Mouse (Mus musculus): Measurements from ENCODE around the gene Ammecr1.

The Ammecr1 gene

DNA sequence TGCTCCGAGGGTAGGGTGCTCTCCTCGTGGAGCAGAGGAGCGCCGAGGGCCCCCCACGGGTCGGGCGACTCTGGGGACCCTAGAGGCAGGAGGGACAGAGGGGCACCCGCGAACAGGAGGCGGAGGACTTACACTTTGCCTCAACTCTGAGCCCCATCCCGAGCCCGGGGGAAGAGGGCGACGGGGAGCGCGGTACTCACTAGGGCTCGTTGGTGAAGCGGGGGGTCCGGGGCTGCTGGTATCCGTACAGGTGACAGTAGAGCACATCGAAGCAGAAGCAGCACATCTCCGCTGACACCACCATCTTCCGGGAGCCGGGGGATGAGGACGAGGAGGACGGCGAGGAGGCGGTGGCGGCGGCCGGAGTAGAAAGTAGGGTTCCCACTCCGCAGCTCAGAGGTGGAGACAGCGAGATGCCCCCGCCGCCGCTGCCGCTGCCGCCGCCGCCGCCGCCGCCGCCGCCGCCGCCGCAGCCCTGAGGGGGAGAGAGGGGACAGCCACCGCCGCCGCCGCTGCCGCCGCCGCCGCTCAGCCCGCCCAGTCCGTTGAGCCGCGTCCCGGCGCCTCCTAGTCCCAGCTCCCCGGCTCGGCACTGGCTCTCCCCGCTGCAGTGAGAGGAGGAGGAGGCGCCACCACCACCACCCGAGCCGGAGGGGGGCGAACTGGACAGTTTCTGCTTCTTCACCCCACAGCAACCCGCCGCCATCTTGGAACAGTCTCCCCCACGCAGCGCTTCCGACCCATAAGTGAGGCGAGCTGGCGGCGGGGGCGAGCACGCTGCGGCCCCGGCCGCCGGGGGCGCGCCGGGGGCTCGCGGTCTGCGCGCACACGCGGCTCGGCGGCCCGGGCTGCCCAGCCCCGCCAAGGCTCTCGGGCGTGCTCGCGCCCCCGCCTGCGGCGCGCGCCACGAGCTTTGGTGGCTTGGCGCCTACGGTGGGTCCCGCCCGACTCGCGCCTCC, at the start of gene Ammecr1:
Ammecr1 (minus strand) TSS at position 721 of the 959 bp plus-strand sequence.
- DNase-seq (ENCODE audit: low read depth, low spot score) = peak; percentile 80

DNA sequence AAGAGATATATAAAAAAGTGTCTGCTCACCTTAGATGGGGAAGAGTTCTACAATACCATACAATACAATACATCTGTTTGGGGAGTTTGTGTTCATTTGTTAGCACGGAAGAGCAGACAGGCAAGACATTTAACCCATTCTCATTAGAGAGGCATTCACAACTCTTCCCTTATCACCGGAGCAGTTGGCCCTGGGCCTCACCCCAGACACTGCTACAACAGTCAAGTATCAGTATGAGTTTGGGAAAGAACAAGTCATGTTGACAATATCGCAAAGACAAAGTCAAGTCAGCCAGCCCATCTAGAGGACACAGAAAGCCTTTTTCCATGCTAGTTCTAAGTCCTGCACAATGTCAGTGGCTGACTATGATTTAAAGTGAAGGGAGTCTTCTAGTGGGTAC, 47.6 kb upstream of the Ammecr1 start:
- DNase-seq (ENCODE audit: low read depth, low spot score) = no peak

DNA sequence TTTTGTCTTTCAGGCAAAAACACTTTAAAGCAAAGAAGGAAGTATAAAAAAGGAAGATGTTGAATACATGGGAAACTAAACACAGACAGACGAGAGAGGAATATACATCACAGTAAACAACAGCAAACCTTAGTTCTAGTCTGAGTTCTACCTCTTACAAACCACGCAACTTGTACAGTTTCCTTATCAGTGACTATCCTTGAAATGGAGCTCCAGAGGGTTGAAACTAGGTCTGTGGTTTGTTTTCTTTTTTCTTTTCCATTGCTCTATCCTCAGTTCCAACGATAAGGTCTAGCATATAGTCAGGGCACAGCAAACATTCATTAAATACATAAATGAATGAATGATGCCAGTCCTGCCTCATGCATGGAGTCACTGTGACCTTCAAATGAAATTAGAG, 45.8 kb upstream of the Ammecr1 start:
- DNase-seq (ENCODE audit: low read depth, low spot score) = no peak

DNA sequence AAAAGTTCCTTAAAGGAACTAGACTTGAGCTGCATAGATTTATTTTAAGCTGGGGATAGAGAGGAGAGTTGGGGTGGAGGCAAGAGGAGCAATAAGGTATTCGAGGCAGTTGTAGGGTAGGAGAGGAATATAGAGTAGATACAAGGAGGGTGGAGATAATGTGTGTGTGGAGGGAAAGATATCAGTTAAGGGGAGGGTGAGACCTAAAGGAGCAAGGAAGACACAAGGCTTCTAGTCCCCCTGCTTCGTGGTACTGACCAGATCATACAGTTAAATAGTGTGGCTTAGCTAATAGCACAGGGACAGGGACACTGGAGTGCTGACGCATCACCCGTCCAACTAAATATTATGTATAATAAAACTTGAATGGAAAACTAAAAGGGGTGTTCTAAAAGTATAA, 45.3 kb upstream of the Ammecr1 start:
- no peak for DNase-seq (ENCODE audit: low read depth, low spot score)

DNA sequence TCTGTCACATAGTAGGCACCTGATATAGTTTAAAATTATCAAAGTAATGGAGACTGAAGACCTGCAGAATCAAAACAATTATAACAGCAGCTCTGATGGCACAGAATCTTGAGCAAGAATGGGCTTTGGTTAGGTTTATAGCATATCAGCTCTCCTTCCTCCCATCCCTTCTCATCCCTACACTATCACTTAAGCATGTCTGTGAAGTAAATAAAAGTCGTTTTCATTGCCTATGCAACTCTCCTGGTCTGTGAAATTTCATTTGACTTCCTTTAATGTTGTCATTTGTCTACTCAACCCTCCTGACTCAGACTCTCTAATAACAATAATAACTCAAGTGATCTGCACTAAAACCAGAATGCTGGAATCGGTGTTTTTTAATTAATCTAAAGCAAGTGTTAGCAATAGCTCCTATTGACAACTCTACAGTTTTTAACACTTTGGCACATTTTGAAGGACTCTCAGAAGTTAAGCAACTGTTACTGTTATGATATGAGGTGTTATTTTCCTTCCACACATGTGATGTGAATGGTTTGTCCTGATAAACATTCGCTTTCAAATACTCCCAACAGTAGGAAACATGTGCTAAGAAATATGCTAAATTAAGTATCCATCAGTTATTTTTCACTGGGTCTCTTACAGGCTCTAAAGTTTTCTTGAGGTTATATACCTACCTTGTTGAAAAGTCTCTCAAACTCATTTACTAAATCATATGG, 37.8 kb upstream of the Ammecr1 start:
- DNase-seq (ENCODE audit: low read depth, low spot score) = no peak

DNA sequence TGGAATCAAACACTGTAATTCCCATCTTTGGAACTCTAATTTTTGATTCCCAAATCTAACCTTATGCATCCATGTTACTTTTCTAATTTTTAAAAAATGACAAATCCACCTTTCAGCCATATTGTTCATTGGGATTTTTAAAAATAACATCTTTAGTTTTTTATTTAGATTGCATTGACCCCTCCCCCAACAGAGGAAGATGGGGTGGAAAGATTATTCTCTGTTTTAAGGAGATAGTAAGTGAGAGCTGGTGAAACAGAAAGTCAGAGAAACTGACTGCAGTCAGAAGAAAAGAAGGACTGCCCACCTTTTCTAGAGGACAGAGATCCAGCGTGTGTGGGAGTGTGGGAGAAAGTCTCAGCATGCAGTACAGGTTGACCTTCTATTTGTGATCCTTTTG, 30.7 kb upstream of the Ammecr1 start:
- no peak for DNase-seq (ENCODE audit: low read depth, low spot score)

DNA sequence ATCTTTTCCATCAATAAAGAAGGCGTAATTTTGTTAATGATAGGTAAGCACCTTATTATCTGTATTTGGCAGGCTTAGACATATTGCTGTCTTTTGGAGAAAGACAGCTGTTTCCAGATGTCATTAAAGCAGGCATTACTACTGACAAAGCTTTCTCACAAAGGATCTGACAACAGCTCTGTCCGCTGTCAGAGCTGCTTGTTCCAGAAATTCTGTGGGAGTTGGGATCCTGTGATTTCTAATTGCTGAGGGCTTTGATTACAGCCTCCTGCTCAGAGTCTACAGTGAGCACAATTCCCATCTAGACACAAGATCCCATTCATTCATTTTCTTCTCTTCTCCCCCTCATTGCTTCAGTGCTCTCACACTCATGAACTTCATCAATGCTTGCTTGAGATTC, 28.0 kb upstream of the Ammecr1 start:
- no peak for DNase-seq (ENCODE audit: low read depth, low spot score)

DNA sequence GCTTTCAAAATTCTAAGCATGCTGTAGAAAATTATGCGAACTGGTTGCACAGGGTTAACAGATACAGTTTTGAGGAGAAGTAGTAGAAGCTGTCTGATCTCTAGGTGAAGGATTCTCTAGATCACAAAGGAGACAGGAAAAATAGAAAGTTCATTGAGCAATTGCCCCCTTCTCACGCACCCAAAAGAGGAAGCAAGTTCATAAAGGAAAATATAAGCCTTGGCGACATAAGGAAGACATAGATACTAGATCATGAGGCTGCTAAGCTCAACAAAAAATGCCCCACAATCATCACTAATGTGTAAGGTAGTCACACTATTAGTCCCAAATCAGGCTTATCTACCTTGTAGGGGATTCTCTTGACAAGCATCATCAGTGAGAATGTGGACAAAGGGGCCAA, 17.6 kb upstream of the Ammecr1 start:
- no peak for DNase-seq (ENCODE audit: low read depth, low spot score)

DNA sequence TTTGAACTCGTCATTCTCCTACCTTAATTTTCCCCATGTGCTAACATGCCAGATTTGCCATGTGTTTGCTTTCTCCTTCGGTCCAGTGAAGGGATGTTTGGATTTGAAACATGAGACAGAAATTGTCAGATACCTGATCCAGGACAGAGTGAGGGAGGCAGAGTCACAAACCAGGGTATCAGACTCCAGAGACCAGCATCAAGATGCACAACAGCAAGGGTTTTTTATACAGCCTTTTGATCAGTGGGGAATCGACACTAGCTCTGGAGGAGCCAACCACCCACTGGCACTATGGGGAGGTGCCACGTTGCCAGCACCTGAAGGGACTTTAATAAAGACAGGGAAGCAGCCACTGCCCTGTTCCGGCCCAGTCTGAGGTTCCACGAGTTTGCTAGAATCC, 17.1 kb upstream of the Ammecr1 start:
- DNase-seq (ENCODE audit: low read depth, low spot score) = no peak

DNA sequence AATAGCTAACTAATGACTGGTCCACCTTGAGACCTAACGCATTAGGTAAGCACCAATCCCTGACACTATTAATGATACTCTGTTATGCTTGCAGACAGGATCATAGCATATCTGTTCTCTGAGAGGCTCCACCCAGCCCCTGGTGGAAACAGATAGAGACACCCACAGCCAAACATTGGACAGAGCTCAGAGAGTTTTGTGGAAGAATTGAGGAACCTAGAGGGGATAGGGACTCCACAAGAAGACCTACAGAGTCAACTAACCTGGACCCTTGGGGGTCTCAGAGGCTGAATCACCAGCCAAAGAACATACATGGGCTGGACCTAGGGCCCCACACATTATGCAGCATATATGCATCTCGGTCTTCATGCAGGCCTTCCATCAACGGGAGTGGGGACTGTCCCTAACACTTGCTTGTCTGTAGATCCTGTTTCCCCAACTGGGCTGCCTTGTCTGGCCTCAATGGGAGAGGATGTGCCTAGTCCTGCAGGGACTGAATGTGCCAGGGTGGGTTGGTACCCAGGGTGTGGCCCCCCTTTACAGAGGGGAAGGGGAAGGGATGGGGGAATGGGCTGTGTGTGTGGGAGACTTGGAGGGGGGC, 15.1 kb upstream of the Ammecr1 start:
- no peak for DNase-seq (ENCODE audit: low read depth, low spot score)

DNA sequence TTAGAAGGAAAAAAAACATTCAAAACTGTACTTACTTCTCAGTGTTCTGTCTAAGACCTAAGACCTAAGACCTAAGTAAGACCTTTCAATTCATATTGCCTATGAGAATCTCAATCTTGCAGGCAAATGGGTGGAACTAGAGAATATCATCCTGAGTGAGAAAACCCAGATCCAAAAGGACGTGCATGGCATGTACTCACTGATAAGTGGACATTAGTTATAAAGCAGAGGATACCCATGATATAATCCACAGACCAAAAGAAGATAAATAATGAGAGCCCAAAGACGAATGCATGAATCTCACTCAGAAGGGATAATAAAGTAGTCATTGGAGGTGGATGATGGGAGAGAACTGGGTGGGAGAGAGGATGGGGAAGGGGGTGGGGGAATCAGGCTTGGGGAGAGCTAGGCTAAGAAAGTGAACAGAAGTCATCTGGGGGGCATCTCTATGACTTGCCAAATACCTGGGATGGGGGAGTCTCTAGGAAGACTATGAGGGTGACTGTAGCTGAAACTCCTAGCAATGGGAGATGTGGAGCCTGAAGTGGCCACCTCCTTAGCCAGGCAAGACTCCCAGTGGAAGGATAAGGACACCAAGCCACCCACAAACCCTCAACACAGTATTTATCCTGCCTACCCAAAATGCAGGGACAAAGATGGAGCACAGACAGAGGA, 14.5 kb upstream of the Ammecr1 start:
- DNase-seq (ENCODE audit: low read depth, low spot score) = no peak

DNA sequence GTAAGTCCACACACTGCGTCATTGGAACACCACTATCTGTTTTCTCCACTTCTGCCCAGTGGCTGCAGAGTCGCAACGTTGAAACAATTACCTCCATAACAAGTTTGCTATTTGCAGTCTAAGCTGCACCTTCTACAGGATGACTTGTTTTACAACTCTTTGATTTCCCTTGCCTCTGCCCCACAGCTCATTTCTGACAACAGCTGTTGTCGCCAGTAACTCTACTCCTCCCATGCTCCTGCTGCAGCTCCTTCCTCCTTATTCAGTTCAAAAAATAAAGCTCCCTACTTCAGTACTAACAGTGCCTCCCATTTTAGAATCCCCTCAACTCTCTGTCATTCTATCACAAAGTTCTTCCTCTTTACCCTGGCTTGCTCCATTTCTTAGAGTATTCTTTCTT, 12.7 kb upstream of the Ammecr1 start:
- DNase-seq (ENCODE audit: low read depth, low spot score) = no peak

DNA sequence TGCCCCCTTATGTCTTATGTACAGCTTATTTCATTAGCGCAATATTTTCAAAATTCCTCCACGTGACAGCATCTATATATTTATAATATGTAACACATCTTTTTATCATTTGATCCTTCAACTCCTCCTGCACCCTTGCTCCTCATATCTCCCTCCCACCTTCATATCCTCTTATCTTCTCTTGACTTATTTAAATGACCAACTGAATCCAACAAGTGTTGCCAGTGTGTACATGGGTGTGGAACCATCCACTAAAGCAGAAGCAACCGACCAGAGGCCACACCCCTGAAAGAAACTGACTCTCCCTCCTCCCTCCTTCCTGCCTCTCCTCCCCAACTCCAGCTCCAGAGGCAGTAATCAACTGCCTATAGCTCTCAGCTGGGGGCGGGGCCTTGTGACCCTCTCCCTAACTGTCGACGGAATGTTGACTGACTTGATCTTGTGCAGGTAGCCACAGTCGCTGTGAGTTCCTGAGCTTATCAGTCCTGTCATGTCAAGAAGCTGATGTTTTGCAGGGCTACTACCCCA, 6.0 kb upstream of the Ammecr1 start:
- peak; percentile 4 for DNase-seq (ENCODE audit: low read depth, low spot score)

DNA sequence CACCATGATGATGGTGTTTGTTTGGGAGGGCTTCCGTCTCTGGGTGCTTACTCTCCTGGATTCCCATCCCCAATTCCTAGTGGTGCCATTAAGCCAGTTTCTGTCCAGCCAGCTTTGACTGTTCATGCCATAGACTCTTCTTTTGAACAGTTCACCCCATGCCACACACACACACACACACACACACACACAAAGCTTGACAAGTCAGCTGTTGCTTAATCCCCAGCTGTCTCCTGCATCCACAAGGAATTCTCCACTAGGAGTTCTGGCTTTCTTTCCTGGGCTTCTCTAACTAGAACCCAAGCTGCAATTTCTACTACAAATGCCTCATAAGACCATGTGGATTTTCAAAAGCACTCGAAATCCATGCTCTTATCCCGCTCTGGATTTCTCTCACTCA, 5.2 kb upstream of the Ammecr1 start:
- DNase-seq (ENCODE audit: low read depth, low spot score) = no peak

DNA sequence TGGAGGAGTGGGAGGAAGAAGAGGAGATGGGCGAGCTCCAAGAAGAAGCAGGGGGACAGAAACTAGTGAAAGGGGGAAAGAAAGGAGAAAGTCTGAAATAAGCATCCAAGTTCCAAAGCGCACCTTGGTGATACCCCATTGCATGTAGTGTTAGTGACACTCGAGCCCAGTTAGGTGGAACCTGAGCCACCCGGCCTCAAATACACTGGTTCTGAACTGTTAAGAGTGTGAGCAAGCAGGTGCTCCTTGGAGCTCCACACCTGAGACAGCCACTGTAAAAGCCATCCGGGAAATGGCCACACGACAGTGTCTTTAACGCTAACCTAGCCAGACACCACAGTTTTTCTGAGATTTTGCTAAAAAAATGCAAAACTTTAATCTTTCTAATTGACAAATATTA, 539 bp upstream of the Ammecr1 start:
- DNase-seq (ENCODE audit: low read depth, low spot score) = no peak

DNA sequence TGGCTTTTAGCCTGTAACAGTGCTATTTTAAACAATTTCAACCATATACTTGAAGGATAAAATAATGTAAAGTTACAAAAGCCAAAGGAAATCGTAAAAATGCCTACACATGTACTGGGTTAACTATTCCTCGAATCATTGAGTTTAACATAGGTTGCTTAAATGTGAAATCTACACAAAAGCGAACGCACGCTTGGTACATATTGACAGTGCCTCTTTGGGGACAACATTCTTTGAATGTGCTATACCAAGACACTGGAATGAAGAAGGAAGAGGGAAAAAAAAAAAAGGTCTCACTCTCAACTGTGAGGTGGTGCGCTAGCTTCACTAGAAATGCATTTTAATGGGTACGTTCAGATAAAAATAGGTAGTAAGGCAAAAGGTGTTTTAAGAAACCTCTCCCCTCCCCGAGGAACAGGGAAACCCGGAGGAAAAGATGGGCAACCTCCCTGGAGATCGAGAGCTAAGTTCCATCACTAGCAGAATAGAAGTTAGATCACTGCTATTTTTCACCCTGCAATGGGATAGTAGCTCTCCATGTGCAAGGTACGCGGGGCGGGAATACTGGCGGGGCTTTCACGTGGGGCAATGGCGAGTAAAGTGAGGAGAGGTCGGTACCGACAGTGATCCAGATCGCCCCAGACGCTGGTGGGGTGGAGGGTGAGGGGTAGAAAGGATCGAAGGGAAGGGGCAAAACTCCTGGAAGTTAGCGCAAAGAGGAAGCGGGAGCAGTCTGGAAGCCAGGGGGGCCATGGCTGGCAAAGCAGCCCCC, 1.1 kb downstream of the Ammecr1 start:
- DNase-seq (ENCODE audit: low read depth, low spot score) = peak; percentile 2

DNA sequence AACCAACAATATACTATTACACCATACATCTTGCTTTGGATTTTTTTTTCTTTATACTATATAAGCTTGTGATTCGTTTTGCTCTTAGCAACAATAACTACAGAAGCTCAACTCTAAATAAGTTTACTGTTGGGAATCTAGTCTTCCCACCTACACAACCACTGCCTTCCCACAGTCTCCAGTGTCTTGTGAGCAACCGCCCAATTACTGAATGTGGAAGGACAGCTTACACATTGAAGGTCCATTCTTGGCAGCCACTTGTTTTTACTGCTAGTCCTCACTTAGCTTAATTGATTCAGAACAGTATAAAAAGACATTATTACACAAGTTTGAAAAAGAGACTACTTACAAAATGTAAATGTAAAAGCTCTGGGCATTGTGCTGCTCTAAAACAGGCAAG, 6.1 kb downstream of the Ammecr1 start:
- DNase-seq (ENCODE audit: low read depth, low spot score) = no peak

DNA sequence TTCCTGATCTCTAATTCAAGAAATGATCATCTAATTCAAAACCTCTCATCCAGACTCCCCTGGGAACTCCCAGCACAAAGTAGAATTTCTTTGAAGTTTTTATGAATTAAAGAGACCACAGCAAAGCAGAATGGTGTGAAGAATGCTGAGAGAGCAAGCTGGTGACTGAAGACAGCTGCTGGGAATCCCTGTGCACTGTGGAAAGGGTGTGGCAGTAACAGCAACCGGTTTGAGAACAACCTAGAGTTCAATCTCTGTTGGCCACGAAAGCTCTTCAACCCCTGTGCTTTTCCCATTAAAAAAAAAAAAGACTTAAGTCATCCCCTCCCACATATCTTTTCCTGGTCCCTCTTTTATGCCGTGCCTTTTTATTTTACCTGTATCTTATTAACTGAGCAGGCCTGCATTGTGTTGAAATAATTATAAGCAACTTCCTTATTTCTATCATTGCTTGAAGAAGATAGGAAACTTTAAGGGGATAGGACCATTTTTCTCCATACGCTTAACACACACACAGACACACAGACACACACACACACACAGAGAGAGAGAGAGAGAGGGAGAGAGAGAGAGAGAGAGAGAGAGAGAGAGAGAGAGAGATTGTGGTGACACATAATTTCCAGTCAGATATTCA, 6.7 kb downstream of the Ammecr1 start:
- no peak for DNase-seq (ENCODE audit: low read depth, low spot score)

DNA sequence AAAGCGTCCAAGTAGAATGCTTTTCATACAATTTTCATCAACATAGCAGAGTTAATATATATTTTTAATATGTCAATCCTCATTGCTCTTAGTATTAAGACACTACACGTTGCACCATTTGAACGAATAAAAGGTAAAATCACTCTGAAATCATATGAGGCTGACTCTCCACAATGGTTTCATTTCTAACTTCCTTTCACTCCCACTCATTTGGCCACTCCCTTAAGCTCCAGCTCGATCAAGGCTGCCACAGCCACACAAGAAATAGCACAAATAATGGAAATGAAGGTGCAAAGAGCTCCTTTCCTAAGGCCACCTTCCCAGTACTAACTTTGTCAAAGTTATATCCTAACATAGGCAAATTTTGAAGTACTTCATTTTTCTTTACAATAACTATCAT, 38.1 kb downstream of the Ammecr1 start:
- DNase-seq (ENCODE audit: low read depth, low spot score) = no peak

DNA sequence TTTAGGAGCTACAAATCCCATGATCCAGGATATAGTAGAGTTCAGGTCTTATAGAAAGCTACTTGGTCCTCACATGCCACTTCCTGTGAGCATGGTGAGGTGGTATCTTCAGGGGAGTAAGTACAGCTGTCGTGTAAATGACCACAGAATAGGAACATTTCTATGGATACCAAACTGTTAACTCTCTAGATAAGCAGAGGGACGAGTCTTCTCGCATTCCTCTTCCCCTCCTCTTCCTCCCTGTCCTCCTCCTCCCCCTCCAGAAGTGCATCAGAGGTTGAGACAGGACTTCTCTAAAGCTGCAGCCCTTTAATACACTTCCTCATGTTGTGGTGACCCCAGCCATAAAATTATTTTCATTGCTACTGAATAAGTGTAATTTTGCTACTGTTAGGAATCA, 49.1 kb downstream of the Ammecr1 start:
- DNase-seq (ENCODE audit: low read depth, low spot score) = no peak

DNA sequence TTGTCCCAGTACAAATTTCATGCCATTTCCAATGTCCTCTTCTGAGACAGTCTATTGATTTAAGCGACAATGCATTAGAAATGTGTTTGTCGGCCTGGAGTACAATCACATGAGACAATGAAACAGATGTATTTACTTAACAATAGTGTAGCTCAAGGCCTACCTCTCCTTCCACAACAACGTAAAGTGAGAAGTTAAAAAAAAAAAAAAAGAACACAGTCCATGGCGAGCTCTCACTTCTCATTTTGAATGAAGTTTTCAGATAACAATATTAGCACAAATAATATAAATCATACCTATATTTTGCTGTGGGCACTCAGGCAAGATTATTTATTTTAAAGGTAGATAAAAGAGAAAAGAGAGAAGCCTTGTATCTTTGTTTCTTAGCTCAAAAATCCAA, 49.8 kb downstream of the Ammecr1 start:
- no peak for DNase-seq (ENCODE audit: low read depth, low spot score)
